Mouse (Mus musculus) inflammation-experienced regulatory T-cells, adult 6 months (primary cell): ENCODE results near the gene Lsm14a. TPM values are rescaled to one million over a fixed set of nuclear protein-coding genes. Genes with fewer than 3 reads are reported as not detected.

Experiments used
- ATAC-seq: one replicate; pipeline ENCODE4 v1.8.0; 2017
- polyA plus RNA-seq, 3 experiments: library from polyadenylated mRNA; unstranded; fragments of 100-300 nt; shearing (Covaris generic); gene quantifications; one replicate each; pipeline ENCODE4 v1.2.1; 2017

Lsm14a gene
- polyA plus RNA-seq, 3 experiments from 2014 or later, result 40.0 to 47.5 (median 41.5) TPM

DNA sequence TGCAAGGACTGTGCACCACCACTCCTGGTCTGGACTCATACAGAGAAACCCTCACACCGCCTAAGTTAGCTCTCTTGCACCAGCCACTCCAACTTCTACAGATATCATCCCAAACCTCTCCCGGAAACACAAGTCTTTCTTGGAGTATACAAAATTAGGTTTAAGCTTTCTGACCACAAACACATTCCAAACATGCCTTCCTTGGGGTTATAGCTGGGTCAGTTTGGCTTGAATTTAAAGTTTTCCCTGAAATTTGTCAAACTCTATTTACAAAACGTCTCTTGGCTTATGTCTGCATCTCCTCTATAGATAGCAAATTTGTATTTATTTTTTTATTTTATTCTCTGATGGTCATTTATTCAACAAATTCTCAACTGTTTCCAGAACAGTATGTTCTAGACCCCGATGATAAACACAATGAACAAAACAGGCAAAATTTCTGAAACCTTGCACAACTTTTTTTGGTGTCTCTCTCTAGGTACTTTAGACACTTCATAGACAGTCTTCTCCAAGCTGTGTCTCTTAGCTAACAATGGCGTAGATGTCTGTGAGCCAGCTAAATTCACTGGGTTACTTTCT is 83.8 kb downstream of the Lsm14a start:
- no peak for ATAC-seq

DNA sequence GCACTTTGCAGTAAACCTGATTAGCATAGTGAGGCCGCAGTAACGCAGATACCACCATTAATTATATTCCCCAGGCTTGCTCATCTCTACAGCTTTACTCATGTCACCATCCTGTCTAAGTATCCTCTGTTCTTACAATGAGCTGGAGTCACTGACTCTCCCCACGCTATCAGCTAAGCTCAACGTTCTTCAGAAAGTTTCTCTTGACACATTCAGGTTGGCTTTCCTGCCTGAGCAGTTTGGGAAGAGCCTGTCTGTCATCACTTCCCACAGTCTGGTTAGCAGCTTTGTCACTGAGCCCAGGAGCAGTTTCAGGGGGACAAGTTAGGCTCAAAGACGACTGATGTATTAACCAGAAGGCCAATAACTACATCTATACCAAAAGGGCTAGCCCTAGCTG is 84.5 kb downstream of the Lsm14a start:
- ATAC-seq, result no peak

DNA sequence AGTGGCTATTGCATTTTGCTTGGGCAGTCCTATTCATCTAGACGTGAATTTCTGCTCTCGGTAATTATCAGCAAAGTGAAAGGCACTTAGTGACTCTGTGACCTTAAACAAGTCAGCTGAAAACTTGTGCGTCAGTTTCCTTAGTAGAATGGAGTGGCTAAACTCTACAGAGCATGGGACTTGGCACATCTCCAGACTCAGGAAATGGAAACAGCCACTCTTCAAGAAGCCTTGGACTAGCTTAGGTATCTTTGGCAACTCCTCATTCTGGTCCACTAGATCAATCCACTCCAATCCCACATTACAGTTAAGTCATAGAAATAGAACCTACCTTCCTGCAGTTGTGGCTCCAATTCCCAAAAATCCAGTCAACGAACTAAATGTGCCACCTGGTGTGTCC is 87.7 kb downstream of the Lsm14a start:
- ATAC-seq, result no peak

DNA sequence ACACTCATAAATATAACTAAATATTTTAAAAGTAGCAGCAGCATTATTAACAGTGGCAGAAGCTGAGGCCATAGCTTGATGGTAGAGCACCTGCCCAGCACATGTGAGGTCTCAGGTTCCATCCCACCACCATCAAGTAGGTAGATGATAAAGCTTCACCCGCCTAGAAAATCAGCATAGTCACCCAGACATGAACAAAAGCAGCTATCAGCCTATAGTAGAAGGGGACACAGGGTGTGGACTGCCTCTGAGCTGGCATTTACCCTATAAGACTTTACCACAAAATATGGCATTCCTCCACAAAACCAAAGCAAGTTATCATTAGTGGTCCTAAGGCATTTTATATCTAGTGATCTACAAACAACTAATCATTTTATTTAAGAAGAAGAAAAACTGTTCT is 90.5 kb downstream of the Lsm14a start:
- no peak for ATAC-seq

DNA sequence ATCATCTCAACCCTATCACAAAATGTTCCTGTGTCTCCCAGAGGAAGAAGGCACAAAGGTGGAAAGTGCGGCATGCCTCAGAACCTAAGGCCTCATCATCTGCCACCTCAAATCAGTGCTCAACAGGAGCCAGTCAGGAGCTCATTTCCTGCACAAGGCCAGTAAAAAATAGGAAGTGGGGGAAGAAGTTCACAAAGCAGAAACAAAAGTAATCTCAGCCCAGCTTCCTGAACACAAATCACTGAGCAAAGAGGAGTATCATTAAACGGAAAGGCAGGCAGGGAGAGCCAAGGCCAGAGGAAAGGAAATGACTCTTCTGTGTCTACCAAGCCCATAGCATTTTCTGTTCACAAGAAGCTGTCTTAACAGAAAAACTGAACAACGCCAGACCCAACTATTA is 91.2 kb downstream of the Lsm14a start:
- no peak for ATAC-seq

DNA sequence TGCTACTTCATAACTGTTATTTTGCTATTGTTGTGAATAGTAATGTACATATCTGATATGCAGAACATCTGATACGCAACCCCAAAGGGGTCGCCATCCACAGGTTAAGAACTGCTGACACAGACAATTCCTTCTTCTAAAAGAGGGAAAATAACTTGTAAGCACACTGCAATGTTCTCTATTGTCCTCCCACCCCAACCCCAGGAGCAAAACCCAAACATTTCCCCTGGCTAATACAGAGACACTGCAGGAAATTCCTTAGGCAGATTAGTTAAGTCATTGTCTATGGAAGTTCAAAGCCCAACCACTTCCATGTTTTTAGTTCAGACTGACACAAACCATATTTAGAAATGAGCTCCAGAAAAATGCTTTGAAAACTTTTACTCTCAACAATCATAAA is 94.3 kb downstream of the Lsm14a start:
- no peak for ATAC-seq

DNA sequence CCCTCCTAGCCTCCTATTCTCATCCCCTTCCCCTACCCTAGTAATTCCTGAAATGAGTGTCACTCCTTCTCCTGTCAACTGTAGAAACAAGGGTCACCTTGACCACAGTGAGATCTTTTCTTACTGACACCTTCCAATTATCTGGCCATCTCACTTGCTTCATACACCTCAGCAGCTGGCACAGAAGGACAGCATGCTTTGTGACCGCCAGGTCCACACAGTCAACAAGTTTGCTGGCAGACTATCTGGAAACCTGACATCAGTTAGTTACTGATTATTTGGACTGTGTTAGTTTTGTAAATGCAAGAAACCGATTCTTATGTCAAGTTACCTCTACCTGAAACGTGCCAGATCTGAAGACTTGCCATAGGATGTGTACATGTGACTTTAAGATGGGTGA is 97.0 kb downstream of the Lsm14a start:
- no peak for ATAC-seq

Other genes starting within 250 kb of the Lsm14a start
- gene Uba2, start 223.7 kb downstream of the Lsm14a start, polyA plus RNA-seq, result 10 to 100 TPM; 74.4 to 98.1 (median 87.7) TPM
- 10 to 100 TPM; 26.1 to 31.0 (median 28.5) TPM for gene Pdcd2l, start 196.7 kb downstream of the Lsm14a start, polyA plus RNA-seq
- gene Gpi1, start 163.0 kb downstream of the Lsm14a start, polyA plus RNA-seq, result 100 to 1,000 TPM; 350 to 461 (median 355) TPM
- not detected for gene Gm6096, start 142.3 kb downstream of the Lsm14a start, polyA plus RNA-seq
- gene 4931406P16Rik, start 79.8 kb downstream of the Lsm14a start, polyA plus RNA-seq, result 10 to 100 TPM; 25.3 to 31.5 (median 30.0) TPM